Mouse (Mus musculus) heart, embryonic 16.5 days (tissue): ENCODE data around the gene Gtf2h2. TPM values are rescaled to one million over a fixed set of nuclear protein-coding genes. Genes with fewer than 3 reads are reported as not detected.

ENCODE experiments used
- ATAC-seq: fragments of 200-750 bp; cut with Nextera tagmentation; replicated peaks from 2 replicates; pipeline ENCODE4 v1.8.0; 2017; ENCODE audit warnings: moderate number of reproducible peaks; ENCODE audit not compliant: insufficient read depth, low FRiP score; ENCODE audit errors: extremely low read depth
- H3K27ac ChIP-seq: fragments of 300-500 bp; sonication (generic); 2 replicates; pipeline ENCODE4 v1.5.1; 2014; ENCODE audit warnings: mild to moderate bottlenecking, low read length, control low read depth, moderate library complexity
- H3K27me3 ChIP-seq: fragments of 300-500 bp; sonication (generic); 2 replicates; pipeline ENCODE4 v1.6.1; 2014; ENCODE audit warnings: low read length, mixed read lengths; ENCODE audit not compliant: control insufficient read depth, insufficient read depth
- H3K36me3 ChIP-seq: fragments of 300-500 bp; sonication (generic); 2 replicates; pipeline ENCODE4 v1.6.1; 2014; ENCODE audit not compliant: control insufficient read depth, insufficient read depth
- H3K4me1 ChIP-seq: fragments of 300-500 bp; sonication (generic); 2 replicates; pipeline ENCODE4 v1.6.1; 2014; ENCODE audit warnings: low read length, mixed read lengths; ENCODE audit not compliant: control insufficient read depth, insufficient read depth
- H3K4me2 ChIP-seq: fragments of 300-500 bp; sonication (generic); 2 replicates; pipeline ENCODE4 v1.6.1; 2014; ENCODE audit warnings: low read depth, mild to moderate bottlenecking, control low read depth, low read length
- H3K4me3 ChIP-seq: fragments of 300-500 bp; sonication (generic); 2 replicates; pipeline ENCODE4 v1.5.1; 2014; ENCODE audit warnings: mild to moderate bottlenecking, control low read depth, low read length
- H3K9ac ChIP-seq: fragments of 300-500 bp; sonication (generic); 2 replicates; pipeline ENCODE4 v1.6.1; 2014; ENCODE audit warnings: low read length, control low read depth
- H3K9me3 ChIP-seq: fragments of 300-500 bp; sonication (generic); replicated peaks from 2 replicates; pipeline ENCODE4 v1.6.1; 2016; ENCODE audit warnings: low read length; ENCODE audit not compliant: control insufficient read depth
- WGBS: fragments of 180-500 bp; shearing (Covaris S2); extraction: QIAGEN DNeasy Blood & Tissue Kit; methylation state at CpG from one replicate; pipeline ENCODE4 v1.1.7; 2014; 5-methylcytosine and 5-hydroxymethylcytosine counted together
- polyA plus RNA-seq: library from polyadenylated mRNA; unstranded; fragments of >200 nt; fragmentation: Nextera tagmentation; extraction: Ambion mirVana; gene quantifications from 2 replicates; pipeline ENCODE4 v1.2.1, GENCODE M21; 2015

Gene Gtf2h2
- 42.0 and 44.3 TPM in 2 replicates for polyA plus RNA-seq

- WGBS, result under 1% methylated on average over 51 of the region's 51 CpGs
- Histone ChIP-seq H3K27me3 (no peaks in the 10 kb centered on the region), H3K9ac (peak within 1 kb of the TSS; percentile 85), H3K36me3 (peaks cover 5% of the 10 kb centered on the region), H3K4me2 (peak within 1 kb of the TSS; percentile 82), H3K4me3 (peak within 1 kb of the TSS; percentile 77), H3K9me3 (no peaks in the 10 kb centered on the region), H3K4me1 (peaks cover 5% of the 10 kb centered on the region), H3K27ac (peak within 1 kb of the TSS; percentile 82)
- peak; percentile 76 for ATAC-seq
These were observed at the start of gene Gtf2h2 for GRCm38 (mm10) chr13:100492061-100492787. Gtf2h2 (minus strand) TSS chr13:100492579.

- 60% methylated on average over 3 of the region's 3 CpGs for WGBS
These were observed 43.8 kb upstream of the Gtf2h2 start for GRCm38 (mm10) chr13:100536149-100536548.

GRCm38 (mm10) chr13:100532788-100533365, 40.5 kb upstream of the Gtf2h2 start:
- Histone ChIP-seq H3K27ac (no peak overlapping the region), H3K4me3 (no peak overlapping the region), H3K9ac (no peak overlapping the region), H3K36me3 (no peaks in the 10 kb centered on the region), H3K4me2 (no peak overlapping the region), H3K27me3 (no peaks in the 10 kb centered on the region), H3K9me3 (no peaks in the 10 kb centered on the region), H3K4me1 (no peaks in the 10 kb centered on the region)
- WGBS, result 43% methylated on average over 6 of the region's 6 CpGs
- no peak for ATAC-seq

More at GRCm38 (mm10) chr13:100536149-100536548, 43.8 kb upstream of the Gtf2h2 start:
- Histone ChIP-seq H3K4me1 (no peaks in the 10 kb centered on the region), H3K9me3 (no peaks in the 10 kb centered on the region), H3K4me3 (no peak overlapping the region), H3K36me3 (no peaks in the 10 kb centered on the region), H3K9ac (no peak overlapping the region), H3K4me2 (no peak overlapping the region), H3K27ac (no peak overlapping the region), H3K27me3 (no peaks in the 10 kb centered on the region)
- ATAC-seq, result no peak

- 58% methylated on average over 6 of the region's 6 CpGs for WGBS
- Histone ChIP-seq H3K36me3 (no peaks in the 10 kb centered on the region), H3K4me3 (no peak overlapping the region), H3K9me3 (no peaks in the 10 kb centered on the region), H3K9ac (no peak overlapping the region), H3K4me2 (no peak overlapping the region), H3K27ac (no peak overlapping the region), H3K27me3 (no peaks in the 10 kb centered on the region), H3K4me1 (no peaks in the 10 kb centered on the region)
- no peak for ATAC-seq
These were observed 34.3 kb upstream of the Gtf2h2 start for GRCm38 (mm10) chr13:100526649-100527038.

DNA sequence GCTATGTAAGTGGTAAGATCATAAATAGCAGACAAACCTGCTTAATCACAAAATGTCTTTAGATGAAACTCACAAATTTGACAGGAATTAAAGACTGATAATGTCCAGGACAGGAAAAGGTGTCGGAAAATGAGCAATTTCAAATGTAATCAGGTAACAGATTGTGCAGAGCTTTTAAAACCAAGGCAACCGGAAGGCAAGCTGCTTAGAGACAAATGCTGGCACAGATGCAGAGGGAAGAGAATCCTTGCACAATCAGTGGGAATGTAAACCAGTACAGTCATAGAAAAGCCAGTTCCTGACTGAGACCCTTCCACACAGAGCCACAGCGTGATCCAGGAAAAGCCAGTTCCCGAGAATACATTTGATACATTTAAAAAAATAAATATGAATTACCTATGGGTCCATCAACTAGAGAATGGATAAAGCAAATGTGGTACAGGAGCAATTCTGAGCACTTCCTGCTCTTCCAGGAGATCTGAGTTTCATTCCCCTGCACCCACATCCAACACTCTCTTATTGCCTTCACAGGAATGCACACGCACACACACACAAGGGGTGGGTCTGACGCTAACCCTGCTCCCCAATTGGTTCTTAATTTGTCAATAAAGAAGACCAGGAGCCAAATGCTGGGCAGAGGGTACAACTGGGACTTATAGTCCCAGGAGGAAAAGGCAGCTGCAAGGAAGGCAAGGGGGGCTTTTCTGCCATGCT, 33.7 kb upstream of the Gtf2h2 start:
- H3K27ac ChIP-seq, result no peak overlapping the region; the same call in 1 of the 2 replicates
- ATAC-seq, result no peak
- no peaks in the 10 kb centered on the region for H3K9me3 ChIP-seq
- no peak overlapping the region for H3K9ac ChIP-seq
- no peaks in the 10 kb centered on the region for H3K4me1 ChIP-seq
- no peaks in the 10 kb centered on the region for H3K36me3 ChIP-seq
- WGBS, result 63% methylated on average over 6 of the region's 6 CpGs
- H3K27me3 ChIP-seq, result no peaks in the 10 kb centered on the region
- H3K4me2 ChIP-seq, result no peak overlapping the region
- H3K4me3 ChIP-seq, result no peak overlapping the region

- ATAC-seq, result no peak
- Histone ChIP-seq H3K36me3 (no peaks in the 10 kb centered on the region), H3K9me3 (no peaks in the 10 kb centered on the region), H3K4me3 (no peak overlapping the region), H3K4me2 (no peak overlapping the region), H3K27me3 (no peaks in the 10 kb centered on the region), H3K4me1 (no peaks in the 10 kb centered on the region), H3K27ac (no peak overlapping the region), H3K9ac (no peak overlapping the region)
- 85% methylated on average over 6 of the region's 6 CpGs for WGBS
These were observed 32.5 kb upstream of the Gtf2h2 start for GRCm38 (mm10) chr13:100524896-100525295.

GRCm38 (mm10) chr13:100523698-100524097, 31.3 kb upstream of the Gtf2h2 start:
- no peak overlapping the region for H3K4me3 ChIP-seq
- no peaks in the 10 kb centered on the region for H3K4me1 ChIP-seq
- H3K9ac ChIP-seq, result no peak overlapping the region
- H3K9me3 ChIP-seq, result no peaks in the 10 kb centered on the region
- 90% methylated on average over 2 of the region's 2 CpGs for WGBS
- H3K27ac ChIP-seq, result no peak overlapping the region
- no peak for ATAC-seq
- no peak overlapping the region for H3K4me2 ChIP-seq
- no peaks in the 10 kb centered on the region for H3K27me3 ChIP-seq
- H3K36me3 ChIP-seq, result no peaks in the 10 kb centered on the region

GRCm38 (mm10) chr13:100521724-100522591, 29.6 kb upstream of the Gtf2h2 start:
- ATAC-seq, result no peak
- no peaks in the 10 kb centered on the region for H3K27me3 ChIP-seq
- no peaks in the 10 kb centered on the region for H3K36me3 ChIP-seq
- WGBS, result 73% methylated on average over 9 of the region's 9 CpGs
- H3K27ac ChIP-seq, result no peak overlapping the region
- H3K4me3 ChIP-seq, result no peak overlapping the region
- no peak overlapping the region for H3K9ac ChIP-seq
- no peaks in the 10 kb centered on the region for H3K4me1 ChIP-seq
- H3K9me3 ChIP-seq, result no peaks in the 10 kb centered on the region
- no peak overlapping the region for H3K4me2 ChIP-seq
